Mouse (Mus musculus) heart, embryonic 16.5 days (tissue): ENCODE results near the gene Sprn. TPM values are rescaled to one million over a fixed set of nuclear protein-coding genes. Genes with fewer than 3 reads are reported as not detected.
"Not testable (repeated sequence)": the region's sequence is repeated elsewhere in the genome, so short reads cannot be mapped to it uniquely, and the experiment has no call there.

Source experiments
- ATAC-seq: fragments of 200-750 bp; cut with Nextera tagmentation; replicated peaks from 2 replicates; pipeline ENCODE4 v1.8.0; 2017; ENCODE audit warnings: moderate number of reproducible peaks; ENCODE audit not compliant: insufficient read depth, low FRiP score; ENCODE audit errors: extremely low read depth
- H3K27ac ChIP-seq: fragments of 300-500 bp; sonication (generic); 2 replicates; pipeline ENCODE4 v1.5.1; 2014; ENCODE audit warnings: mild to moderate bottlenecking, low read length, control low read depth, moderate library complexity
- H3K27me3 ChIP-seq: fragments of 300-500 bp; sonication (generic); 2 replicates; pipeline ENCODE4 v1.6.1; 2014; ENCODE audit warnings: low read length, mixed read lengths; ENCODE audit not compliant: control insufficient read depth, insufficient read depth
- H3K36me3 ChIP-seq: fragments of 300-500 bp; sonication (generic); 2 replicates; pipeline ENCODE4 v1.6.1; 2014; ENCODE audit not compliant: control insufficient read depth, insufficient read depth
- H3K4me1 ChIP-seq: fragments of 300-500 bp; sonication (generic); 2 replicates; pipeline ENCODE4 v1.6.1; 2014; ENCODE audit warnings: low read length, mixed read lengths; ENCODE audit not compliant: control insufficient read depth, insufficient read depth
- H3K4me2 ChIP-seq: fragments of 300-500 bp; sonication (generic); 2 replicates; pipeline ENCODE4 v1.6.1; 2014; ENCODE audit warnings: low read depth, mild to moderate bottlenecking, control low read depth, low read length
- H3K4me3 ChIP-seq: fragments of 300-500 bp; sonication (generic); 2 replicates; pipeline ENCODE4 v1.5.1; 2014; ENCODE audit warnings: mild to moderate bottlenecking, control low read depth, low read length
- H3K9ac ChIP-seq: fragments of 300-500 bp; sonication (generic); 2 replicates; pipeline ENCODE4 v1.6.1; 2014; ENCODE audit warnings: low read length, control low read depth
- H3K9me3 ChIP-seq: fragments of 300-500 bp; sonication (generic); replicated peaks from 2 replicates; pipeline ENCODE4 v1.6.1; 2016; ENCODE audit warnings: low read length; ENCODE audit not compliant: control insufficient read depth
- WGBS: fragments of 180-500 bp; shearing (Covaris S2); extraction: QIAGEN DNeasy Blood & Tissue Kit; methylation state at CpG from one replicate; pipeline ENCODE4 v1.1.7; 2014; 5-methylcytosine and 5-hydroxymethylcytosine counted together
- polyA plus RNA-seq: library from polyadenylated mRNA; unstranded; fragments of >200 nt; fragmentation: Nextera tagmentation; extraction: Ambion mirVana; gene quantifications from 2 replicates; pipeline ENCODE4 v1.2.1, GENCODE M21; 2015

The Sprn gene
- polyA plus RNA-seq, 1 experiment from 2014 or later: 0.12 TPM

DNA sequence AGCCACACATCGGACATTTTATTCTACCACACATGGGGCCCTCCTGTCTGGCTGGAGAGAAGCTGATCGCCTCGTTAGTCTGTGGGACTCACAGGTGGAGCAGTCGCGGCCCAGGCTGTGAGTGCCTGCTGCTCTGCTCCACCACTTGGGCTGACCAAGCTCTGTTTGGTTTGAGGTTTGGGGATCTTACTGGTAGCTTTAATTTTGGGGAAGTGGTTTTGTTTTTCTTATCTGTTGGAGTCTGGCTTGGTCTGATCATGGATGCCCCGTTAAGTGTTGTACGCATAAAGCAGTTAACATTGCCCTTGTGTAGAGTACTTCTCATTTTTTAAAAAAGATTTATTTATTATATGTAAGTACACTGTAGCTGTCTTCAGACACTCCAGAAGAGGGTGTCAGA is 20.6 kb downstream of the Sprn start:
- H3K9ac ChIP-seq, H3K36me3 ChIP-seq, H3K27ac ChIP-seq, H3K4me1 ChIP-seq, H3K27me3 ChIP-seq, H3K4me2 ChIP-seq, H3K4me3 ChIP-seq, H3K9me3 ChIP-seq, ATAC-seq: not testable (repeated sequence)
- 86% methylated on average over 5 of the region's 7 CpGs for WGBS

DNA sequence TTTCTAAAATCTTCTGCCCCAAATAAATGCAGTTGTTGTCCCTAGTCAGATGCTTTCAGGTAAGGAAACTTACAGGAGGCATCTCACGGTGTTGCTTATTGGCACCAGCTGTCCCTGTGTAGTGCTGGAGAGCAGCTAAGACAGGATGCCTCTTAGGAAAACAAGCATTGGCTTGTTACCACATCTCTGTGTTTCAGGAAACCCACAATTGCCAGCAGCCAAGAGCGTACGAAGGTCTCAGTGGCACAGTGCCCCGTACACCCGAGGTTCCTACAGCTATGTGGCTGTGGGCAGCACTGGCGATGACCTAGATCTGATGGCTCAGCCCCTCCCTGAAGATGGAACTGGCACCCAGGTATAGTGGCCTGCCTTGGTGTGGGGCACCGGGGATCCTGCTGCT is 22.5 kb downstream of the Sprn start:
- H3K4me1 ChIP-seq, H3K9me3 ChIP-seq, H3K4me2 ChIP-seq, ATAC-seq, H3K27me3 ChIP-seq, H3K9ac ChIP-seq, H3K36me3 ChIP-seq, H3K4me3 ChIP-seq, H3K27ac ChIP-seq: not testable (repeated sequence)
- WGBS: 82% methylated on average over 7 of the region's 7 CpGs

DNA sequence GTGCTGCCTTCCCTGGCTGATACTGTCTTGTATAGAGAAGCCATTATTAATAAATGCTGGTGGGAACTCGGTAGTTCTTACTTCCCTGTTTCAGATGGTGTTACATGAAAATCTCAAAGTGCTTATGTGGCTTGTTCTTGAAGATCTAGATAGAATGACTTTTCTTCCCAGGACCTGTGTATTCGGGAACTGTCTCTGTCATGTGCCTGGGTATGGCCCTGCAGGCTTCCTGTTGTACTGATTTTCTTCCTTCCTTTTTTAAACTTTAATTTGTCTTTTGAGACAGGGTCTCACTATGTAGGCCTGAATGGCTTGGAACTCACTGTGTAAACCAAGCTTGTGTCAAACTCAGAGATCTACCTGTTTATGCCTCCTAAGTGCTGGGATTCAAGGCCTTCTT is 26.8 kb downstream of the Sprn start:
- no peak for ATAC-seq
- no peaks in the 10 kb centered on the region for H3K27me3 ChIP-seq
- no peaks in the 10 kb centered on the region for H3K9me3 ChIP-seq
- peaks cover 5% of the 10 kb centered on the region for H3K4me1 ChIP-seq
- no peak overlapping the region for H3K4me3 ChIP-seq
- H3K36me3 ChIP-seq: peaks cover 6% of the 10 kb centered on the region; the same call in 1 of the 2 replicates
- no peak overlapping the region for H3K9ac ChIP-seq
- H3K27ac ChIP-seq: no peak overlapping the region
- no peak overlapping the region for H3K4me2 ChIP-seq
- 77% methylated on average over 2 of the region's 2 CpGs for WGBS

DNA sequence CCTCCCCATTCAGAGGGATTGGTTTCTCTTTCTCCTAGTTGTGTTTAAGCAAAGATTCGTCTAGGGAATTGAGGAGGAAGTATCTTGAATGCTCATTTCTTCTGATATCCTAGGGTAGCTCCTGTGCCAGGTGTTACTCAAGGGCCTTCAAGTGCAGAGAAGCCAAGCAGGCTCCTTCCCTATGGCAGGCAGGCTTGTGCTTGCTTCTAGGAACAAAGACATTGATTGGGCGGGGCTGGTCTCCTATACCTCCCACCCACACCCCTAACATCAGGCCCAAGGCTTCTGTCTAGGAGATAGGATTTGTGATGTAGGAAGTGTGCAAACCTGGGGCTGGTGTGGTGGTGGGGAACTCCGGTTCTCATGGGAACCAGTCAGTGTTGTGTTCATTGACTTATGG is 27.7 kb downstream of the Sprn start:
- H3K9ac ChIP-seq: no peak overlapping the region
- whole genome bisulfite sequencing: 89% methylated on average over 3 of the region's 3 CpGs
- H3K27me3 ChIP-seq: no peaks in the 10 kb centered on the region
- no peak overlapping the region; the same call in 1 of the 2 replicates for H3K4me2 ChIP-seq
- H3K4me3 ChIP-seq: no peak overlapping the region
- no peaks in the 10 kb centered on the region for H3K9me3 ChIP-seq
- no peak for ATAC-seq
- H3K27ac ChIP-seq: no peak overlapping the region
- H3K4me1 ChIP-seq: peaks cover 5% of the 10 kb centered on the region
- peaks cover 6% of the 10 kb centered on the region; the same call in 1 of the 2 replicates for H3K36me3 ChIP-seq

DNA sequence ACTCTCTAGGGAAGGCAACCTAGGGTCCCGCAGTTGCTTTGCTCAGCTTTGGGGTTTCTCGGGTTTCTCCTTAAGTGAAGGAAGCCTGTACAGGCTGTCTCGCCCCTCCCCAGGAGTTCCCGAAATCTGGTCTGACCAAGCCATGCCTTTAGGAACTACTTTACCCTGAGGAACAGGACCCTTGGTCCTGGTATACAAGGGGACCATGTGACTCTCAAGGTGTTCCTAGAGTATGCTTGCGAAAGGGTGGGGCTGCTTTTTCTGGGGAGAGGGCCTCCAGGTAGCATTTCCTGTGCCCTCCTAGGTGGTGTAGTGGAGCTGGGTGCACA is 28.7 kb downstream of the Sprn start:
- Histone ChIP-seq H3K4me1 (peaks cover 5% of the 10 kb centered on the region), H3K36me3 (peaks cover 6% of the 10 kb centered on the region; the same call in 1 of the 2 replicates), H3K4me2 (peak overlapping the region; percentile 69), H3K27me3 (no peaks in the 10 kb centered on the region), H3K4me3 (peak overlapping the region; percentile 72), H3K9ac (peak overlapping the region; percentile 79), H3K9me3 (no peaks in the 10 kb centered on the region), H3K27ac (peak overlapping the region; percentile 17; the same call in 1 of the 2 replicates)
- no peak for ATAC-seq
- 3% methylated on average over 5 of the region's 5 CpGs for WGBS

DNA sequence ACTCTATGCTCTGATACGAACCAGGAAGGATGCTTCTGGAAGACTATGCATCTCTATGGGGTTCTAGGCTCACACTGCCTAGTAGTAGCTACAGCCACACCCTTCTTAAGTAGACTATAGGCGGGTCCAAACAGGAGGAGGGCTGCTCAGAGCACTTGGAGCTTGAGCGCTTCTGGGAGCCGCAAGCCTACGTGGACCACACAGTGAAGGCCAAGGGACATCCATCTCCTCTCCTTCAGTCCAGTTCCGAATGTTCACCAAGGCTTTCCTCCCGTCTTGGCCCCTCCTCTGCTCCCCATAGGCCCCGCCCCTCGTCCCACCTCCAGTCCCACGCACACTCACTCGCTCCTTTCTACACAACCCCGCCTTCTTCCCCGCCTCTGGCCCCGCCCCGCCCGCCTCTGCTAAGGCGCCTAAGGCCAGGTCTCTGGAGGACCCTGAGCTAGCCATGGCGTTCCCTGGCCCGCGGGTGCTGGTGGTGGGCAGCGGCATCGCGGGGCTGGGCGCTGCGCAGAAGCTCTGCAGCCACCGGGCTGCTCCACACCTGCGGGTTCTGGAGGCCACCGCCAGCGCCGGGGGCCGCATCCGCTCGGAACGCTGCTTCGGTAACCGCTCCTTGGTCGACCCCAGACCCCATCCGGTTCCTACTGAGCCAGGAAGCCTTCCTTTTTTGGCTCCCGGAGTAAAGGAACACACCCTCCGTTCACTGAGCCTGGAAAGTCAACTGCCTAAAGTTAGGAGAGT is 29.2 kb downstream of the Sprn start:
- H3K4me3 ChIP-seq: peak overlapping the region; percentile 72
- no peaks in the 10 kb centered on the region for H3K9me3 ChIP-seq
- H3K27me3 ChIP-seq: no peaks in the 10 kb centered on the region
- H3K9ac ChIP-seq: peak overlapping the region; percentile 79
- 0 out of 2 replicates have a peak, but pooled peaks cover 3% of the 10 kb centered on the region for H3K36me3 ChIP-seq
- peak overlapping the region; percentile 17; the same call in 1 of the 2 replicates for H3K27ac ChIP-seq
- peaks cover 5% of the 10 kb centered on the region for H3K4me1 ChIP-seq
- H3K4me2 ChIP-seq: peak overlapping the region; percentile 69
- ATAC-seq: peak; percentile 98
- WGBS: 2% methylated on average over 40 of the region's 40 CpGs

DNA sequence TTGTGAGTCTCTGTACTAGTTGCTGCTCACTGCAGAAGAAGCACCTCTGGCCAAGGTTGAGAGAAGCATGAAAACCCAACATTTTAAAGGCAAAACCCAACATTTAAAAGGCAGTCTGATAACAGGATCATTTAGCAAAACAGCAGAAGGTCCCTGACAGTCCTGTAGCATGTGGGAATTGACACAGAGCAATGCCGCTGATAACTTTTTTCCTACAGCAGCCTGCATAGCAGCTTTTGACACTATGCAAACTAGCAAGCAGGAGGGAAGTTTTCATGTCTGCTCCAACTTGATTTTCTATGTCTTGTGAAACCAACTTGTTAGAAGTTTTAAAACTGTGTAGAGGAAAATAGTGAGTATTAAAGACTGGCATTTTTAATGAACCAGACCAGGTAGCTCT is 30.3 kb downstream of the Sprn start:
- Histone ChIP-seq H3K36me3 (no peaks in the 10 kb centered on the region), H3K9me3 (no peaks in the 10 kb centered on the region), H3K4me3 (no peak overlapping the region), H3K27ac (no peak overlapping the region), H3K4me1 (peaks cover 5% of the 10 kb centered on the region), H3K4me2 (no peak overlapping the region), H3K27me3 (no peaks in the 10 kb centered on the region), H3K9ac (no peak overlapping the region)
- WGBS: 80% methylated on average over 1 of the region's 1 CpGs
- ATAC-seq: no peak

DNA sequence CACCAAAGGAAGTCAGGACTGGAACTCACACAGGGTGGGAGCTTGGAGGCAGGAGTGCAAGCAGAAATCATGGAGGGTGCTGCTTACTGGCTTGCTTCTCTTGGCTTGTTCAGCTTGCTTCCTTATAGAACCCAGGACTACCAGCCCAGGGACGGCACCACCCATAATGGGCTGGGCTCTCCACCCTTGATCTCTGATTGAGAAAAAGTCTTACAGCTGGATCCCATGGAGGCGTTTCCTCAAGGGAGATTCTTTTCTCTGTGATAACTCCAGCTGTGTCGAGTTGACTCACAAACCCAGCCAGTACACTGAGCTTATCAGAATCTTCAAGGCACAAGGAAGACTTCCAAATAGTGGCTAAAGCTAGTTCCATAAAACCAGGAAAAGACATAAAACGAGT is 31.9 kb downstream of the Sprn start:
- Histone ChIP-seq H3K4me3 (no peak overlapping the region), H3K27ac (no peak overlapping the region), H3K36me3 (no peaks in the 10 kb centered on the region), H3K4me1 (peaks cover 5% of the 10 kb centered on the region), H3K9me3 (no peaks in the 10 kb centered on the region), H3K27me3 (no peaks in the 10 kb centered on the region), H3K9ac (no peak overlapping the region), H3K4me2 (no peak overlapping the region)
- no peak for ATAC-seq
- 20% methylated on average over 4 of the region's 4 CpGs for WGBS

DNA sequence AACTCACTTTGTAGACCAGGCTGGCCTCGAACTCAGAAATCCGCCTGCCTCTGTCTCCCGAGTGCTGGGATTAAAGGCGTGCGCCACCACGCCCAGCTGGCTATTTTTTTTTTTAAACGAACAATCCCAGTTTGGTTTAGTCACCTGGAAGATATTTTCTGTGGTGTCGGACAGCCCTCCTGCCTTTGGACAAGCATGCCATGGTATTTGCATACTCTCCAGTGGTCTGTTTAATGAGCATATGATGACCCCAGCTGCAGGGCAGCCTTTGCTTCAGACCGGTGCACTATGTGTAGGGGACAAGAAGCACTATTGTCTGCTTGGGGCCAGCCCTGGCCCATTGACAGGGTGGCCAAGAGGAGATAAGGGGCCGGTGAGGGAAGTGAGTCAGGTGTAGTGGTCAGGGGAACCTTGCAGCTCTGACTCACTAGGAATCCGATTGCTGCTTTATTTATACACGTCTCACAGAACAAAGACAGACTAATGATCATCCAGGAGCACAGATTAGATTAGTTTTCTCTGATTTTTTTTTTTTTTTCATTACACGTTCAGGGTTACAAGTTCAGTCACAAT is 33.3 kb downstream of the Sprn start:
- ATAC-seq: no peak
- Histone ChIP-seq H3K36me3 (no peaks in the 10 kb centered on the region), H3K4me2 (no peak overlapping the region), H3K4me1 (peaks cover 4% of the 10 kb centered on the region; the same call in 1 of the 2 replicates), H3K27me3 (no peaks in the 10 kb centered on the region), H3K27ac (no peak overlapping the region), H3K4me3 (no peak overlapping the region), H3K9me3 (no peaks in the 10 kb centered on the region), H3K9ac (no peak overlapping the region)
- WGBS: 58% methylated on average over 11 of the region's 13 CpGs
